Mouse (Mus musculus) gastrocnemius, adult 8-10 months (tissue): Measurements from ENCODE around the gene Krtap16-1. TPM values are rescaled to one million over a fixed set of nuclear protein-coding genes. Genes with fewer than 3 reads are reported as not detected.

ENCODE experiments used
- DNase-seq, 2 experiments: peaks; one replicate each; pipeline ENCODE4 v3.0.0; 2022; ENCODE audit warnings: low spot score in 2 of 2
- total RNA-seq, 4 experiments: library from RNA; stranded (reverse); gene quantifications; 2 replicates each; pipeline ENCODE4 v1.2.4; 2022

Krtap16-1 gene
- not detected for total RNA-seq

DNA sequence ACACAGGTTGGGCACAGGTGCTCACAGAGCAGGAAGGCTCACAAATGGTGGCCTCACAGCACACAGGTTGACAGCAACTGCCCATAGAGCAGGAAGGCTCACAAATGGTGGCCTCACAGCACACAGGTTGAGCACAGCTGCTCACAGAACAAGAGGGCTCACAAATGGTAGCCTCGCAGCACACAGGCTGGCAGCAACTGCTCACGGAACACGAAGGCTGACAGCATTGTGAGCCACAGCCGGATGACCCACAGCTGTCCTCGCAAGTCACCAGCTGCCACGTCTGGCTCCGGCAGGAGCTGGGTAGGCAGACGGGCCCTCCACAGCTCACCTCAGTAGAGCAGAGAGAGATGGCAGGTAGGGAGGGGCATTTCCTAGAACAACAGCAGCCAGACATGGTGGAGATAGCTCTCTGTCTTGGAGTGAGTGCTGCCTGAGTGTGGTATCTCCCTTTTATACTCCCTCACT lies at the start of gene Krtap16-1:
Gene Krtap16-1 (minus strand): TSS at position 418 of the 468 bp plus-strand sequence.
- no peak for DNase-seq

DNA sequence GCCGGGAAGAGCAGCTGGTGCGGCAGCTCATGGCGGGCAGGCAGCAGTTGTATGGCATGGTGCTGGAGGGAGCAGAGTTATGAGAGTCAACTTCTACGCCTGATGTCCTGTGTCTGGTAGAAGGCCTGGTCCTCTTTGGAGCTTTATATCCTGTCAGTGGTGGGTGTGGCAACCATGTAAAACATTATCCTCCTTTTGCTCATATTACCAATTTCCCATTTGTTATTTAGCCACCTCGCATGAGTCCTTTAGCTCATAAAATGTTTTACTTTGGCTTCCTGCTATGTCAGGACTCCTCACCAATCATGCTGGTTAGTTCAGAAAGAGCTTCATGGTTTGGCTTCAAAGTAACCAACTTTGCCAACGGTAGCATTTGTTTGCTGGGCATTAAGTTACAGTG lies 43.4 kb upstream of the Krtap16-1 start, which contains the start of gene Krt33b:
Gene Krt33b (minus strand): TSS at position 101 of the 400 bp plus-strand sequence.
- DNase-seq: no peak

DNA sequence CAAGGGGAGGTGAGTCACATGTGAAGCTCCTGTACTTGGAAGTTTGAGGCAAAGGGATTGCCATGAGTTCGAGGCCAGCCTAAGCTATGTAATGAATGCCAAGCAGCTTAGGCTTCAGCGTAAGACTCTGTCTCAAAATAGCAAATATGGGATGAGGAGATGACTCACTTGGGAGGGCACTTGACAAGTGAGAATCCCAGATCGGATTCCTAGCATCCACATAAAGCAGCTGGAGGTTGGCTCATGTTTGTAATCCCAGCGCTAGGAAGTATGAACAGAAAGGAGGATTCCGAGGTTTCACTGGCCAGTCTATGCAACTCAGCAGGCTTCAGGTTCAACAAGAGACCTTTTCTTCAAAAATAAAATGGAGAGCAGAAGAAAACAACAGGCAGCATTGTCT lies 35.0 kb upstream of the Krtap16-1 start:
- no peak for DNase-seq

DNA sequence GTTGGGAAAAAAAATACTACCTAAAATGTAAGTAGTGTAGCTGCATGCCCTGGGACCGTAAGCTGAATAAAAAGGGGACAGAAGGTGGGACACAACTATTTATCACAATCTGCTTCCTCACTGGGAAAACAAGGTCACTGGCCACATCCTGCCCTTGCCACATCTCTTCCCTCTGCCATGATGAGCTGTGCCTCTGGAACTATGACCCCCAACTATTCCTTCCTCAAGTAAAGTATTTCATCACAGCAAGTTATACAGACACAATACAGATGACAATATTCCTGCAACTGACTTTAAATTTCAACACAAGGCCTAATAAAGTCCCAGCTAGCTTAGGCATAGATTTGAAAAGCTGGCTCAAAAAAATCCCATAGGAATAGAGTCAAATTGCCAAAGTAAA lies 33.1 kb upstream of the Krtap16-1 start:
- no peak for DNase-seq

DNA sequence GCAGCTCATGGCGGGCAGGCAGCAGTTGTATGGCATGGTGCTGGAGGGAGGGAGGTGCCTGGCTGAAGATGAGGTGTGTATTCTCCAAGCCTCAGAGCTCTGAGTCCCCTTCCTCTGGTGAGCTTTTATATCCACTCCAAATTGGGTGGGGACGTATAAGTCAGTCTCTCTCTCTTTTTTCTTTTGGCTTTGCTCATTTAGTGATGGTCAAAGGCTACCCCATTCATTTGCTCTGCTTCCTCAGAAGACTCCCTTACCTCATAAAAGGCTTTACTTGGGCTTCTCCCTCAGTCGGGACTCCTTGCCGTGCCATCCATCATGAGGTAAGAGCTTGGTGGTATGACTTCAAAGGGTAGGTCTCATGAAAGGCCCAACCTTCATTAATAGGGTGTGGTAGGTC lies 29.7 kb upstream of the Krtap16-1 start, which contains the start of gene Krt33a:
Gene Krt33a (minus strand): TSS at position 101 of the 400 bp plus-strand sequence.
- no peak for DNase-seq

DNA sequence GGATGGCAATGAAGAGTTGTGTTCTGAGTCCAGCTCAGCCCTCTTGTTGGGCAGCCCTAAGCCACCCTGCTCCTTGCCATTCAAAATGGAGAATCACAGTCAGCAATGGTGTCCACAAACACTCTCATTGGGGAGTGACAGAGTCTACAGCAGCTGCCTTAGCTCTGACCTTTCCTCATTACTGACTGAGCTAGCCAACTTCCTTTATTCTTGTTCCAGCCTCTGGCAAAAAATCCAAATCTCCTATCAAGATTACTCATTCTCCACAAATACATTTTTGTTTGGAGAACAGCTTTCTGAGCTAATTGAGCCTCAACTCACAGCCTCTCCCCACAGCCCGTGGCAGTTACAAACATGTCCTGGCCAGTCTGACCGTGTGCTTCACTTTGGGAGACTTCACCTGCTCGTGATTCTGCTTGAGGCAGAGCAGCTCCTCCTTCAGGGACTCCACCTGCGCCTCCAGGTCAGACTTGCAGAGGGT lies 27.3 kb upstream of the Krtap16-1 start:
- no peak for DNase-seq

DNA sequence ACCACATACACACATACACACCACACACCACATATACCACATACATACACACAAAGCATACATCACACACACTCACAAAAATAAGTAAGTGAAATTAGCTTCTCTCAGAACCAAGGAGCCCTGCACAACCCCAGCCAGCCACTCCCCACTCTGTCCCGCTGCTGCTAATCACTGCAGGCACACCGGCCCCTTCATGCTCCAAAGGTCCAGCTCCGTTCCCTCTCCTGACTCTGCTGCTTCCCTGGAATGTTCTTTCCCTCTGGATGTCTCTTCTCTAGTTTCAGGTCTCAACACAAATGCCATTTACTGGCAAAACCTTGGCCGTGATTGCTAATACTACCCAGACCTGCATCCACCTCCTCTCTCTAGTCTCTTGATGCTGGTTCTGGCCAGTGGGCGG lies 24.3 kb upstream of the Krtap16-1 start:
- no peak for DNase-seq

DNA sequence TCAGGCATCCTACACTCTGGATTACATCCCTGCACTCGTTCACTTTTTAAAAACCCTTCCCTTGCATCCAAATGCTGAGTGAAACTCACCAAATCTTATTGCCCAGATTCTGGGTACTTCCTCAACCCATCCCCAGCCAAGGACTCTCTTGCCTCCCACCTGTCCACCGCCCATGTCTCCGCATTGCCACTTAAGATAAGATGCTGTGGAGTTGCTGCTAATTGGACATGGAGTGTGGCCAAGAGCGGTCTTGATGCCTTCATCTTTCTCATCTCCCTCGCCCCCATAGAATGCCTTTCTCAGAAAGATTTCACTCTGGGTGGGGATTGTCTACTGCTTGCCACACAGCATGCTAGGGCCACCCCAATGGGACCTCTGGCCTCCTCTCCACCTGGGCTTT lies 21.9 kb upstream of the Krtap16-1 start:
- DNase-seq: no peak

DNA sequence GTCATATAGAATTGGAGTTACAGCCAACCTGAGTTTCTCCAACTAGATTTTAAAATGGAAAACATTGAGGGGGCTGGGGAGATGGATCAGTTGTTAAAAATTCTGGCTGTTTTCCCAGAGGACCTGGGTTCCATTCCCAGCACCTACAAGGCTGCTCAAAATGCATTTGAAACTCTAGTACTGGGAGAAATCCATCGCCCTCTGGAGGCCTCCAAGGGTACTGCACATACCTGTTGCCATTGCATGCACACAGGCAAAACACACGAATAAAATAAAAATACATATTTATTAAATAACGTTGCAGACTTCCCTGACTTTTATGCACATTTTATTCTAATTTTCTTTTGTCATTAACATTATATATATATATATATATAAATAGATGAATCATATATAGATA lies 20.2 kb upstream of the Krtap16-1 start:
- no peak for DNase-seq

DNA sequence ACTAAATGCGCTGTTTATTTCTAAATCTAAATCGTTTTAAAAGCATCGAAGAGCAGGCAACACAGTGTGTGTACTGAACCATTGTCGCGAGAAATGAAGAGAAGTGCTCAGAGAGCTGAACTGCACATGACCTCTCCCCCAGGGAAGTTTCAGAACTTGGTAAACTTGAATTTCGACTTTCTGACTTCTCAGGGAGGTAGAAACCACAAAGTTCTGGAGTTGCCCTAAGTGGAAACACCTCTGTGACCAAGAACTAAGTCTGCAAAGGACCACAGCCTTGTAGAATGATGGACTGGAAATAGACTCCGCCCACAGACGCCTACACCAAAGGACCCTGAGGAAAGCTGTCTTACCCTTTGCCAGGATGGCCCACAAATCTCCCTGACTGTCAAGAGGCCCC lies 19.5 kb upstream of the Krtap16-1 start:
- DNase-seq: no peak

DNA sequence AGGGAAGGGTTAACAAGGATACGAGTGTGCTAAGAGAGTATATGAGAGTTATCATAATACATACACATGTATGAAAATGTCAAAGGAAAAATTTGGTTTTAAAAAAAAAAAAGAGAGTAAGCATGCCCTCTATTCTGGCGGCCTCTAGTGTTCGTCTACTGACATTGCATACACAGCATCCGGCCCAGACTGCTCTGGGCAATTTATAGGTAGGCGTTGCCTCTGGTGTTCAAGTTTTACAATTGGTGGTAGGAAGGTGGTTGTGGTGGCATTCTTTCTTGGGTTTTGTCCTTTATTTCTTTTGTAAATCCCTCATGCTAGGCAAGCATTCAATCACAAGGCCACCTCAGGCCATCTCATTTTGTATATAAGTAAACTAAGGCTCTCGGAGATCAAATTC lies 18.4 kb upstream of the Krtap16-1 start:
- DNase-seq: no peak

DNA sequence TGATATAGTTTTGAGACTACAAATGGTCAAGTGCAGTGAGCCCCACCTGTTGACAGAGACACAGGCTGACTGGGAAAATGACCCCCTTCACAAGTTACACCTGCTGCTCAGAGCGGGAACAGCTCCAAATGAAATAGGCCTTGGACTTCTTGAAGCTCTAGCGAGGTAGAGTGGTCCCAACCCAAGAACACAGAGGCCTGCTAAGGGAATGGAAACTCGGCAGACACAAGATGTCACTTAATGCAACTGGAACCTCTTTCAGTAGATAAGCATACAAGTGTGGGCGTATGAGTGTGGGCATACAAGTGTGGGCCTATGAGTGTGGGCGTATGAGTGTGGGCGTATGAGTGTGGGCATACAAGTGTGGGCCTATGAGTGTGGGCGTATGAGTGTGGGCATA lies 12.7 kb upstream of the Krtap16-1 start:
- DNase-seq: no peak

DNA sequence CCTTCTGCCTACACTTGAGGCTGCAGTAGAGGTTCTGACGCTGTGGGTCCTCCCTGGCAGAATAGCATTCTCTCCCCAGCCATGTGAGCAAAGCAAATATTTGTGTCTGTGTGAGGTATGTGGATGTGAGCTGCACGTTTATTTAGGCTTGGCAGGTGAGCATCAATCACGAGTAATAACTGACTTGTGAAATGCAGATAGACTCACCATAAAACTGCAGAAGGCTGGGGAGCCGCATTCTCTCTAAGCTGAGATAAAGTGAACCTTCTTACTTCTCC lies 7.9 kb upstream of the Krtap16-1 start:
- DNase-seq: no peak

DNA sequence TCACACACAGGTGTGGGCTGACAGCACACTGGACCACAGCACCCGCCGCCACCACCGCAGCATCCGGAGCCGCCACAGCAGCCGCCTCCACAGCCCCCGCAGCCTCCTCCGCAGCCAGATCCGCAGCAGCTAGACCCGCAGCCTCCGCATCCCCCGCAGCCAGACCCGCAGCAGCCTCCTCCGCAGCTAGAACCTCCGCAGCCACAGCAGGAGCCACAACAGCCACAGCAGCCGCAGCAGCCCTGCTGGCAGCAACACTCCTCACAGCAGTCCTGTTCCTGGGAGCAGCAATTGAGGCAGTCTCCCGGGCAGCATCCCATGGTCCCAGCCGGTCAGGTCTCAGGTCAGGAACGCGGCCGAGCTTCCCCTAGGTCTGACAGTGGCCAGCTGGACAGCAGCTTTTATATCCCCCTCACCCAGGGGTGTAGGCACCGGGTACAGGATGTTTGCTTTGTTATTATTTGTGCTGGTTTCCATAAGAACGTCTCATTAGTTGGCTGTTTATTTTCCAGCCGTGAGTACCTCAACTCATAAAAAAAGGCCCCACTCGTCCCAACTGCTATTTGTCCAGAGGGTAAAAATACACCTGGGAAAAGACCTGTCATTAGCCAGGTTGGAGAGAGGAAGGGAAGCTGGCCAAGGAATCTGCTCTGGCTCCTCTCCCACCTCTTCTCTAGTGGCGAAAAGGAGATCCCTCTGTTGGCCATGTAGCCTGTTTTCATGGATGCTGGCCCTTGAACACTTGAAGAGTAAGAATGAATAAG lies 7.4 kb upstream of the Krtap16-1 start, which contains the start of gene Krtap17-1:
Gene Krtap17-1 (minus strand): TSS at position 375 of the 764 bp plus-strand sequence.
- no peak for DNase-seq

DNA sequence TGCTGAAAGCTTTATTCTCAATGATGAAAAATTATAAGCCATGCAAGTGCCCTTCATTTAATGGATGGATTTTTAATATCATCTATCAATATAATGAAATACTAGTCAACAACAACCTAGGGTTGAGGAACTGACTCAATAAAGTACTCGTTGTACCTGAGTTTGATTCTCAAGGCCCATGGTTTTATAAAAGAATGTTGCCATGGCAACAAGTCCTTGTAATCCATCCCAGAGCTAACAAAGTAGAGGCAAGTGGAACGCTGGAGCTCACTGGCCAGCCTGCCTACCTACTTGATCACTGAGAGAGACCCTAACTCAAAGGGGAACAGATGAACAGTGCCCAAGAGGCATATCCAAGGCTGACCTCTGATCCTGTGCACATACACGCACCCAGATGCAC lies 4.2 kb upstream of the Krtap16-1 start:
- DNase-seq: no peak

DNA sequence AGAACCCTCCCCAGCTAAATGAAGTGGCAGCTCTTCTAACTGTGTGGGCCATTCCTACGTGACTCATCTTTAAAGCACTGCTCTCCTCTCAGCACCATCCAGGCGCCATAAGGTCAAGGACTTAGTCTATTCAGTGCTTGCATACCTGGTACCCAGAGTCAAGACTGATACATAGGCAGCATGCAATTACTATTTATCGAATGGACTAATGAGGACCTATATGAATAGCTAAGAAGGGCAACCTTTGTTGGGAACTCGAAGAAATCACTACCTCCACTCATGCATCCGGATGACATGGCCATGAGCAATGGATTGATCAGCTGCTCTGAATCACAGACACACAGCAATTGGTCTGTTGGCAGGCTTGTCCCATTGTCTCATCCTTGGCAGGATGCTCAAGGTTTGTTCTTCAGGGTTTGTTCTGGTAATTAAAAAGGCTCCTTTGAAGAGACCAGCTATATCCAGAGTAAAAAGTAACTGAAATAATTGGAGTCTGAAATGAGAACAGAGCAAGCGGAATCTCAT lies 3.5 kb upstream of the Krtap16-1 start:
- DNase-seq: no peak

DNA sequence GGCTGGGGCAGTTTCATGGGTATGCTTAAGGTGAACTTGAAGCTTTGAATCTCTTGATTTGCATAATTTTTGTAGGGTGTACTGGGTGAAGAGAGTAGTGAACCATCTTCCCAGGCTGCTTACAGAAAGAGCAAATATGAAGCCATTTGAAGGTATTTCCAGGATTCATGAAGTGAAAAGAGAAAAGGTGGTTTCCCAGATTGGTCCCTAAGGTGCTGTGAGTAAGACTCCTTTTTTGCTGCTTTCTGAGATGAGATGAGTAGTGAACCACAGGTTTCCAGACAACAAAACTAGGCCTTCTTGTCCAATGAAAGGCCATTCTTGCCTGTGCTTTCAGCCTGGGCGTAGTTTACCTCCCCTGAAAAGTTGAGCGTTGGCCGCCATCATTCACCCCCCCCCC lies 2.1 kb upstream of the Krtap16-1 start:
- no peak for DNase-seq

DNA sequence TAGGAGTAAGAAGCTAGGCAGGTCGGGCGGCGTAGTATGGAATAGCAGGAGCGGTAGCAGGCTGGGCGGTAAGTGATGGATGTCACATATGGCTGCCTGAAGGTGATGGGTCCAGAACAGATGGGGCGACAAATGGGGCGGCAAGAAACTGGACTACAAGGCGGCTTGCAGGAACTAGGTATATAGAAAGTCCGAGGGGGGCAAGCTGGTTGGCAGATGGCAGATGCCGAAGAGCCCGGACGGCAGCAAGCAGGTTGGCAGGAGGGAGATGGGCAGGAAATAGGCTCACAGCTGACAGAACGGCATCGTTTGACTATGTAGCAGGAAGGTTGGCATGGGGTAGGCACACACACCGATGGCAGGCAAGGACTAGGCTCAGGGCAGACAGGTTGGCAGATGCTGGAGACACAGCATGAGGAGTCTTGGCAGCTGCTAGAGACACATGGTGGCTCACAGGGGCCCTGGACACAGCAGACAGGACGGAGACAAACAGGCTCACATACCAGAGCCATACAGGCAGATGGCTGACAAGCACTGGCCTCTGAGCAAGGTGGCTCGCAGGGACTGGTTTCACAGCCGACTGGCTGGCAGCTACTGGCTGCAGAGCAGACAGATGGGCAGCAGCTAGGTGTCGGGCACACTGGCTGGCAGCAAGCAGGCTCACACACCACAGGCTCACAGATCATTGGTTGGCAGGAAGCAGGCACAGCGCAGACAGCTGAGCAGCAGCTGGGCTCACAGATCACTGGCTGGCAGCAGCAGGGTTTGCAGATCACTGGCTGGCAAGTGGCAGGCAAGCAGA lies 905 bp downstream of the Krtap16-1 start:
- DNase-seq: peak in 1 of 2 experiments; percentile 34

DNA sequence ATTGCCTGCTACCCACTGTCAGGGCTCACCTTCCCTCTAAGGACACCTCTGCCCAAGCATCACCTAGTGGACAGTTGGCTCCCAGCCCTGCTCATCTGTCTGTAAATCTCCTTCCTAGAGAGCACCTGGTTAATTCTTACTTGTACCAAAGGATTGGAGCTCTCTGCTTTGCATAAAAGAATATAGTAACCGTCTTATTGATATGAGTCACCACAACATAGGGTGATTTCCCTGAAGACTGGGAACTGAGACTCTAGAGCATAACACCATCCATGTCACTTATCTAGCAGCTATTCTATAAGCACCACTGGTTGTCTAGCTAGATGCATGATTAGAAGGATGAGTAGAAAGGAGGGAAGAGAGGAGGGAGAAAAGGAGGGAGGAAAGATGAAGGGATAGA lies 3.0 kb downstream of the Krtap16-1 start:
- DNase-seq: no peak

DNA sequence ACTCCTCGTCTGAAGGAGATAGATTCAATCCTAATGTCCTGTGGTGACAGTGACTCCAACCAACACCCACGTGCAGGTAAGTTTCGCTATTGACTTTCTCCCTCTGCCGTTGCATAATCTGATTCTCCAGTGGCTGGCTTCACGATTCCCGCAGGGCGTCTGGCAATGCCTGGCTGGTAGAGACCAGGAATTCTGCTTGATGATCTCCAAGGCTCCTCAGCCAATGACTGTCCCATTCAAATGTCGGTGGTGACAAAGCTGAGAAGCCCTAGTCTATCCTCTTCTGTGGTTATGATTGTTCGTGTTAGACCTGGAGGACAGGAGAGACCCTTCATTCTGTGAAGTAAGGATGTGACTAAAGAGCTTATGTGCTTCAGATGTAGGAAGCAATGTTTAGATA lies 3.7 kb downstream of the Krtap16-1 start:
- DNase-seq: no peak

DNA sequence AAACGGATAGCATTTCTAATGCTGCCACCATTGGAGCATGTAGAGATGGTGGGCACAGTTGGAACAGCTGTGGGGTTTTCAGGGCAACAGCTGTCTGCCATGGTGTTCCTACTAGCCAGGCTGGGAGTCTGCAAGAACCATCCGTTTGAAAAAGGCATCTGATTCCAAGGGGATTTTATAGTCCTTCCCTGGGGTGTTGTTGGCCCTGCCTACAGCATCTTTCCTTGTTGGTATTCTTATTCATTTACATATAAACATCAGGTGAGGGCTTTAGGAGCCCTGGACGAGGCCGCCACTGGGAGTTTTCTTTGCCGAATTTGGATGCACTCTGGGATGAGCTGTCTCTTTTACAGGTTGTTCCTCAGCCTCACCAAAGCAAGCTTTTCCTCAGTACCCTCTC lies 7.4 kb downstream of the Krtap16-1 start, which contains the start of gene Krtap29-1:
Gene Krtap29-1 (minus strand): TSS at position 101 of the 400 bp plus-strand sequence.
- DNase-seq: no peak

DNA sequence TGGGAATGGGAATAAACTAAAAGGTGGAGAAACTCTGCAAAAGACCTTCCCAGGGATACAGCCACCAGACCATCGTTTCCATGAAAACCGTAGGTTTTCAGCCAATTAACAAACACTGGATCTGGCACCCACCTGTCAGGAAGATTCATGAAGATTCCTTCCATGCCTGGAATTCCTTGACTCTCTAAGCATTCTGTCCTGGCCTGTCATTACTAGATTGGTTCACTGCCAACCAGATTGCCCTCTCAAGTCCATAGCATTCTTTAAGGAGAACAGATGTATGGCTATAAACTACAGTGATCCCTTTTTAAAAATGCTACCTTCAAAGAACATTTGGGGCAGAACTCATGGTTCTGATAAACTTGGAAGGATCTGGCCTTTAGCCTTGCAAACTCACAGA lies 20.4 kb downstream of the Krtap16-1 start:
- DNase-seq: no peak
